8 mouse cellular contexts compared by ENCODE assay signal in genomic region chr5:134901012-134901643, GRCm38 (mm10). TPM values are rescaled to one million over a fixed set of nuclear protein-coding genes. Genes with fewer than 3 reads are reported as not detected.
A peak's percentile ranks its signal among the peaks of the same experiment; 100 is the strongest.
DNase-seq lines count a peak whose midpoint lies in the region; ATAC-seq and TF ChIP-seq lines count a peak whose summit lies in the region.

No protein-coding gene starts in this region.

- no peak overlapping the region for H3K9ac ChIP-seq in liver, postnatal 0 days (replicated peaks)
- H3K9ac ChIP-seq in liver, embryonic 12.5 days, result no peak overlapping the region
- H3K9ac ChIP-seq in limb, embryonic 13.5 days, result 0 out of 2 replicates have a peak overlapping the region, but pooled peaks have one; percentile 8
- no peak overlapping the region for H3K9ac ChIP-seq in stomach, embryonic 15.5 days

- TF ChIP-seq CTCF in liver, postnatal 0 days (IDR thresholded peaks at IDR 0.05; ENCODE audit: low read depth), result peak; percentile 61

- no peak for DNase-seq in liver, postnatal 0 days
- peak; percentile 58 for DNase-seq in adipocyte (ENCODE audit: low spot score)
- DNase-seq in embryonic facial prominence, embryonic 10.5 days (ENCODE audit: low spot score), result peak; percentile 60
- peak; percentile 51 for DNase-seq in kidney, adult 18-20 months
- no peak for DNase-seq in natural killer cell, adult 2 months (ENCODE audit: low spot score in 2 of 2)

- H3K27ac ChIP-seq in liver, postnatal 0 days (ENCODE audit: low read depth), result no peak overlapping the region
- H3K27ac ChIP-seq in liver, embryonic 12.5 days, result no peak overlapping the region
- no peak overlapping the region for H3K27ac ChIP-seq in embryonic facial prominence, embryonic 10.5 days (replicated peaks)
- no peak overlapping the region for H3K27ac ChIP-seq in limb, embryonic 13.5 days
- no peak overlapping the region for H3K27ac ChIP-seq in stomach, embryonic 15.5 days

- TF ChIP-seq EP300 in liver, postnatal 0 days (IDR thresholded peaks at IDR 0.05; ENCODE audit: low read depth), result no peak

- no peak overlapping the region for H3K4me2 ChIP-seq in liver, postnatal 0 days (ENCODE audit: low read depth, low read length)
- H3K4me2 ChIP-seq in liver, embryonic 12.5 days, result no peak overlapping the region
- 0 out of 2 replicates have a peak overlapping the region, but pooled peaks have one; percentile 16 for H3K4me2 ChIP-seq in limb, embryonic 13.5 days (replicated peaks)
- H3K4me2 ChIP-seq in stomach, embryonic 15.5 days, result no peak overlapping the region

- H3K9me3 ChIP-seq in liver, postnatal 0 days (ENCODE audit: low read length), result no peaks in the 10 kb centered on the region
- no peaks in the 10 kb centered on the region for H3K9me3 ChIP-seq in liver, embryonic 12.5 days (replicated peaks)
- H3K9me3 ChIP-seq in embryonic facial prominence, embryonic 10.5 days, result no peaks in the 10 kb centered on the region
- H3K9me3 ChIP-seq in limb, embryonic 13.5 days, result no peaks in the 10 kb centered on the region
- no peaks in the 10 kb centered on the region for H3K9me3 ChIP-seq in stomach, embryonic 15.5 days

- no peaks in the 10 kb centered on the region for H3K36me3 ChIP-seq in liver, postnatal 0 days (replicated peaks; ENCODE audit: insufficient read depth, low read length)
- no peaks in the 10 kb centered on the region for H3K36me3 ChIP-seq in liver, embryonic 12.5 days
- H3K36me3 ChIP-seq in embryonic facial prominence, embryonic 10.5 days (replicated peaks), result no peaks in the 10 kb centered on the region
- H3K36me3 ChIP-seq in limb, embryonic 13.5 days, result no peaks in the 10 kb centered on the region
- no peaks in the 10 kb centered on the region for H3K36me3 ChIP-seq in stomach, embryonic 15.5 days

- ATAC-seq in liver, postnatal 0 days, result no peak
- no peak for ATAC-seq in liver, embryonic 12.5 days
- ATAC-seq in limb, embryonic 13.5 days (ENCODE audit: low FRiP score, low read depth), result peak; percentile 74
- peak; percentile 67; the same call in 1 of the 2 replicates for ATAC-seq in stomach, embryonic 15.5 days (ENCODE audit: insufficient read depth, low FRiP score, low read depth)

- no peaks in the 10 kb centered on the region for H3K4me1 ChIP-seq in liver, postnatal 0 days (ENCODE audit: insufficient read depth)
- no peaks in the 10 kb centered on the region for H3K4me1 ChIP-seq in liver, embryonic 12.5 days
- H3K4me1 ChIP-seq in embryonic facial prominence, embryonic 10.5 days, result peaks cover 31% of the 10 kb centered on the region
- peaks cover 33% of the 10 kb centered on the region for H3K4me1 ChIP-seq in limb, embryonic 13.5 days
- H3K4me1 ChIP-seq in stomach, embryonic 15.5 days, result peaks cover 10% of the 10 kb centered on the region

- 48% methylated on average over 12 of the region's 12 CpGs for WGBS in liver, postnatal 0 days (ENCODE audit: insufficient replicate concordance)
- 50% methylated on average over 12 of the region's 12 CpGs for WGBS in liver, embryonic 12.5 days (ENCODE audit: insufficient replicate concordance)
- WGBS in embryonic facial prominence, embryonic 10.5 days, result 46% methylated on average over 12 of the region's 12 CpGs
- 29% methylated on average over 12 of the region's 12 CpGs for WGBS in limb, embryonic 13.5 days
- 23% methylated on average over 12 of the region's 12 CpGs for WGBS in stomach, embryonic 15.5 days

- H3K27me3 ChIP-seq in liver, postnatal 0 days (ENCODE audit: insufficient read depth, low read length), result no peaks in the 10 kb centered on the region
- peaks cover 10% of the 10 kb centered on the region; the same call in 1 of the 2 replicates for H3K27me3 ChIP-seq in liver, embryonic 12.5 days (replicated peaks)
- H3K27me3 ChIP-seq in embryonic facial prominence, embryonic 10.5 days (replicated peaks; ENCODE audit: low read depth, poor library complexity, severe bottlenecking), result peaks cover 8% of the 10 kb centered on the region; the same call in 1 of the 2 replicates
- H3K27me3 ChIP-seq in limb, embryonic 13.5 days, result no peaks in the 10 kb centered on the region
- no peaks in the 10 kb centered on the region for H3K27me3 ChIP-seq in stomach, embryonic 15.5 days (replicated peaks)

- H3K4me3 ChIP-seq in liver, postnatal 0 days (ENCODE audit: low read depth, low read length), result no peak overlapping the region
- H3K4me3 ChIP-seq in liver, embryonic 12.5 days, result no peak overlapping the region
- no peak overlapping the region for H3K4me3 ChIP-seq in embryonic facial prominence, embryonic 10.5 days
- no peak overlapping the region for H3K4me3 ChIP-seq in limb, embryonic 13.5 days
- no peak overlapping the region for H3K4me3 ChIP-seq in stomach, embryonic 15.5 days (replicated peaks)

RNA-seq across cellular contexts. Expression of gene Tmem270, which starts 5.4 kb away (rescaled TPM):
- polyA plus RNA-seq in liver, postnatal 0 days (2015; fragmentation: Nextera tagmentation; extraction: Ambion mirVana), result not detected in 2 replicates
- polyA plus RNA-seq in liver, embryonic 12.5 days (2016; fragmentation: Nextera tagmentation; extraction: Ambion mirVana), result not detected in 2 replicates
- polyA plus RNA-seq in embryonic facial prominence, embryonic 10.5 days (2016; fragmentation: Nextera tagmentation; extraction: Ambion mirVana), result not detected in 2 replicates
- polyA plus RNA-seq in limb, embryonic 13.5 days (2015; fragmentation: Nextera tagmentation; extraction: Ambion mirVana), result not detected in 2 replicates
- not detected in 2 replicates for polyA plus RNA-seq in stomach, embryonic 15.5 days (2015; fragmentation: Nextera tagmentation; extraction: Ambion mirVana)

RNA-seq across cellular contexts. Expression of gene Cldn13, which starts 14.2 kb away (rescaled TPM):
- 138 and 152 TPM in 2 replicates for polyA plus RNA-seq in liver, postnatal 0 days (2015; fragmentation: Nextera tagmentation; extraction: Ambion mirVana)
- polyA plus RNA-seq in liver, embryonic 12.5 days (2016; fragmentation: Nextera tagmentation; extraction: Ambion mirVana), result 208 TPM in 2 replicates
- polyA plus RNA-seq in embryonic facial prominence, embryonic 10.5 days (2016; fragmentation: Nextera tagmentation; extraction: Ambion mirVana), result 2.1 and 2.8 TPM in 2 replicates
- 0.45 and 2.0 TPM in 2 replicates for polyA plus RNA-seq in limb, embryonic 13.5 days (2015; fragmentation: Nextera tagmentation; extraction: Ambion mirVana)
- polyA plus RNA-seq in stomach, embryonic 15.5 days (2015; fragmentation: Nextera tagmentation; extraction: Ambion mirVana), result 7.9 and 22.3 TPM in 2 replicates

RNA-seq across cellular contexts. Expression of gene Mettl27, which starts 31.0 kb away (rescaled TPM):
- polyA plus RNA-seq in liver, postnatal 0 days (2015; fragmentation: Nextera tagmentation; extraction: Ambion mirVana), result 17.3 and 21.7 TPM in 2 replicates
- polyA plus RNA-seq in liver, embryonic 12.5 days (2016; fragmentation: Nextera tagmentation; extraction: Ambion mirVana), result 8.5 and 9.8 TPM in 2 replicates
- 14.8 and 17.0 TPM in 2 replicates for polyA plus RNA-seq in embryonic facial prominence, embryonic 10.5 days (2016; fragmentation: Nextera tagmentation; extraction: Ambion mirVana)
- 19.9 and 21.7 TPM in 2 replicates for polyA plus RNA-seq in limb, embryonic 13.5 days (2015; fragmentation: Nextera tagmentation; extraction: Ambion mirVana)
- polyA plus RNA-seq in stomach, embryonic 15.5 days (2015; fragmentation: Nextera tagmentation; extraction: Ambion mirVana), result 20.9 and 21.0 TPM in 2 replicates

RNA-seq across cellular contexts. Expression of gene Cldn4, which starts 45.6 kb away (rescaled TPM):
- polyA plus RNA-seq in liver, postnatal 0 days (2015; fragmentation: Nextera tagmentation; extraction: Ambion mirVana), result 0.13 and 0.32 TPM in 2 replicates
- 0.28 and 0.49 TPM in 2 replicates for polyA plus RNA-seq in liver, embryonic 12.5 days (2016; fragmentation: Nextera tagmentation; extraction: Ambion mirVana)
- 16.7 and 17.5 TPM in 2 replicates for polyA plus RNA-seq in embryonic facial prominence, embryonic 10.5 days (2016; fragmentation: Nextera tagmentation; extraction: Ambion mirVana)
- 16.7 and 18.9 TPM in 2 replicates for polyA plus RNA-seq in limb, embryonic 13.5 days (2015; fragmentation: Nextera tagmentation; extraction: Ambion mirVana)
- polyA plus RNA-seq in stomach, embryonic 15.5 days (2015; fragmentation: Nextera tagmentation; extraction: Ambion mirVana), result 54.5 and 58.6 TPM in 2 replicates

Comparison
In these comparisons a context has a peak if more than half of its experiments do, and no peak if none do; other contexts are left out.
1. ATAC-seq: peak in limb, embryonic 13.5 days (single experiment) and stomach, embryonic 15.5 days (single experiment); none in liver, postnatal 0 days (single experiment) and liver, embryonic 12.5 days (single experiment).
2. DNase-seq: peak in adipocyte (single experiment), embryonic facial prominence, embryonic 10.5 days (single experiment) and kidney, adult 18-20 months (single experiment); none in liver, postnatal 0 days (single experiment) and natural killer cell, adult 2 months (0 of 2).